Mouse (Mus musculus) layer of hippocampus, adult 2 months (tissue): Measurements from ENCODE around the gene Kcna6. TPM values are rescaled to one million over a fixed set of nuclear protein-coding genes. Genes with fewer than 3 reads are reported as not detected.
A peak's percentile ranks its signal among the peaks of the same experiment; 100 is the strongest.

Source experiments
- DNase-seq, 2 experiments: peaks; one replicate each; pipeline ENCODE4 v3.0.0; 2022; ENCODE audit warnings: low spot score in 2 of 2
- H3K27ac ChIP-seq: fragments of 200-600 bp; 2 replicates; pipeline ENCODE4 v1.8.1; 2022
- H3K4me3 ChIP-seq: fragments of 200-600 bp; 2 replicates; pipeline ENCODE4 v1.8.1; 2022; ENCODE audit warnings: mild to moderate bottlenecking
- CTCF ChIP-seq: fragments of 200-600 bp; conservative IDR thresholded peaks from 2 replicates; pipeline ENCODE4 v1.8.1; 2022; ENCODE audit warnings: antibody characterized with exemption, mild to moderate bottlenecking, moderate library complexity
- total RNA-seq, 2 experiments: library from RNA; stranded (reverse); gene quantifications; 2 replicates each; pipeline ENCODE4 v1.2.3; 2021

Kcna6 gene
- total RNA-seq, 2 experiments from 2014 or later = 46.6 to 48.5 TPM

DNA sequence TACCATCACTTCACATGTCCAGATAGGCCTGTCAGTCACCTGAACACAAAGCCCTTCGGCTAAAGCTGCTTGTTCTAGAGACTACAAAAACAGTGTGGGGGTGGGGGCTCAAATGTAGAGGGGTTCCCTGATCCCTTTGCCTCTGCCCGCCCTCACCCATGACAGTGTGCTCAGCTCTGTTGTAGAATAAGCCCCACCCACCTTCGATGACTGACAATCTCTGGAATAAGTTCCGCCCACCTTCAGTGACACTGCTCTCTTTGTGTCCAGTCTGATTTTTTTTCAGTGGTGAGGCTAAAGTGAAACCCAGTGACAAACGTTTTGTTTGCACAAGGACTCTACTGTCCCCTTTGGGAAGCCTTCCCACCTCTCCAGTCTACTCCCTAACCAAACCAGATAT lies 26.1 kb upstream of the Kcna6 start:
- Histone ChIP-seq H3K27ac (peak overlapping the region; percentile 74; the same call in 1 of the 2 replicates), H3K4me3 (no peak overlapping the region)
- peak in 1 of 2 experiments; percentile 56 for DNase-seq
- no peak for TF ChIP-seq CTCF

- Histone ChIP-seq H3K4me3 (no peak overlapping the region), H3K27ac (peak overlapping the region; percentile 47; the same call in 1 of the 2 replicates)
- no peak for DNase-seq
- no peak for TF ChIP-seq CTCF
These were observed 24.2 kb upstream of the Kcna6 start for GRCm38 (mm10) chr6:126764563-126765091.

- H3K4me3 ChIP-seq = no peak overlapping the region
- DNase-seq = no peak
- H3K27ac ChIP-seq = peak overlapping the region; percentile 58; the same call in 1 of the 2 replicates
- TF ChIP-seq CTCF = no peak
These were observed 20.9 kb upstream of the Kcna6 start for GRCm38 (mm10) chr6:126761362-126761761.

DNA sequence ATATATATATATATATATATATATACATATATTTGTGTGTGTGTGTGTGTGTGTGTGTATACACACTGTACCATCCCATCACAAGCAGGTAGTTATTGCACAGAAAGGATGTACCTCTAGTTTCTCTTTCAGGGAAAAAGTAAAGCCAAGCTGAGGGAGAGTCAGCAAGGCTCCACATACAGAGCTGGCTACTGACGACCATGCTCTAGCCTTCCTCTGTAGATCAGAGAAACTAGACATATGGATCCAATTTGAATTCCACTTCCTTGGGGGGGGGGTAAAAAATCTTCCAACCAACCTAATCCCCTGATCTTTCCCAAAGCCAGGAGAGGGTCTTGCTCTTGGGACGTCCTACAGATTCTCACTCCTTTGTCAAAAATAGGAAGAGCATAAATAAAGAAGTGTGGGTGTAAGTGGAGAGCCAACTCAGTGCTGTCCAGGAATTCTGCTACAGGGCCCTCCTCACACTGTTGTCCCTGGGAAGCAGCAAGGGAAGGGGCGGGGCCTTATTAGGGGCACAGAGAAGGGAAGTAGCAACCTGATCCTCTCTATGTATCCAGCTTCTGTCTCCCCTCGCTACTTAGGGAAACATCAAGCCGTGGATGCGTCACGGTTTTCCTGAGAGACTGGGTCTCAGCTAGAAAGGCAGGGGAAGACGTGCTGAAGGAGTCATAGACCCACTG lies 15.4 kb upstream of the Kcna6 start:
- Histone ChIP-seq H3K27ac (no peak overlapping the region), H3K4me3 (no peak overlapping the region)
- TF ChIP-seq CTCF = no peak
- no peak for DNase-seq

GRCm38 (mm10) chr6:126752520-126752919 lies 12.0 kb upstream of the Kcna6 start:
- no peak for TF ChIP-seq CTCF
- no peak for DNase-seq
- no peak overlapping the region for H3K27ac ChIP-seq
- H3K4me3 ChIP-seq = no peak overlapping the region

- no peak for DNase-seq
- Histone ChIP-seq H3K4me3 (no peak overlapping the region), H3K27ac (no peak overlapping the region)
- no peak for TF ChIP-seq CTCF
These were observed 5.4 kb upstream of the Kcna6 start for GRCm38 (mm10) chr6:126745888-126746287.

GRCm38 (mm10) chr6:126742610-126743009 lies 2.1 kb upstream of the Kcna6 start:
- Histone ChIP-seq H3K4me3 (no peak overlapping the region), H3K27ac (no peak overlapping the region)
- TF ChIP-seq CTCF = no peak
- DNase-seq = no peak

DNA sequence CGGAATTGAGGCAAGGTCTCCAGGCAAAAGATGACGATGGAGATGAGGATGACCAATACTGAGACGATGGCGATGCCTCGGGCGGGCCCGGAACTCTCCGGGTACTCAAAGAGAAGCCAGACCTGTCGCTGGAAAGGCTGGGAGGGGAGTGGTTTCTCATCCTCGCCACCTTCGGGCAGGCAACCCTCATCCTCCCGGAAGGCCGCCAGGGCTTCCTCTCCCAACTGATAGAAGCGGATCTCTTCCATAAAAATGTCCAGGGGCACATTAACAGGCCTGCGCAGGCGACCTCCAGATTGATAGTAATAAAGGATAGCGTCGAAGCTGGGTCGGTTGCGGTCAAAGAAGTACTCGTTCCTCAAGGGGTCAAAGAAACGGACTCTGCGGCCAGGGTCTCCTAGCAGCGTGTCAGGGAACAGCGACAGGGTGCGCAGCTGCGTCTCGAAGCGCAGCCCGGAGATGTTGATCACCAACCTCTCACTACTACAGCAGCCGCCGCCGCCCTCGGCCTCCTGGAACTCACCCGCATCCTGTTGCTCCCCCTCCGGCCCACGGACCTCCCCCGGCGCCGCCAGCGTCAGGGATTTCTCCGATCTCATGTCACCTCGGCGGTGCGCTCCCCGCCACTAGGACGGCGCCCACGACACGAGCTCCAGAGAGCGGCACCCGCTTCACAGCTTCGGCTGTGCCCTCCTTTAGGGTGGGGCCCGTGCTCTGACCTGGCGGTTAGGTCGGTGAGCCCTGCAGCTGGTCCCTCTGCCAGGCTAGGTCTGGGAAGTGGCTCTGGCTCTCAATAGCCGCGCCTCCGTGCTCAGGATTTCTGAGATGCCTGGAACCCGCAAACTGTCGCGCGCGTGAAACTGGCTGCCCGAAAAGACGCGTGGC lies 906 bp downstream of the Kcna6 start:
- peak; percentile 43 for TF ChIP-seq CTCF
- Histone ChIP-seq H3K27ac (peak overlapping the region; percentile 85), H3K4me3 (peak overlapping the region; percentile 72)
- DNase-seq = peak; percentile 52 to 56

- Histone ChIP-seq H3K4me3 (peak overlapping the region; percentile 49), H3K27ac (peak overlapping the region; percentile 64)
- DNase-seq = no peak
- TF ChIP-seq CTCF = no peak
These were observed 3.5 kb downstream of the Kcna6 start for GRCm38 (mm10) chr6:126736996-126737395.

- DNase-seq = peak; percentile 34 to 44
- H3K4me3 ChIP-seq = peak overlapping the region; percentile 49
- TF ChIP-seq CTCF = no peak
- H3K27ac ChIP-seq = peak overlapping the region; percentile 64
These were observed 4.7 kb downstream of the Kcna6 start for GRCm38 (mm10) chr6:126735806-126736205.

DNA sequence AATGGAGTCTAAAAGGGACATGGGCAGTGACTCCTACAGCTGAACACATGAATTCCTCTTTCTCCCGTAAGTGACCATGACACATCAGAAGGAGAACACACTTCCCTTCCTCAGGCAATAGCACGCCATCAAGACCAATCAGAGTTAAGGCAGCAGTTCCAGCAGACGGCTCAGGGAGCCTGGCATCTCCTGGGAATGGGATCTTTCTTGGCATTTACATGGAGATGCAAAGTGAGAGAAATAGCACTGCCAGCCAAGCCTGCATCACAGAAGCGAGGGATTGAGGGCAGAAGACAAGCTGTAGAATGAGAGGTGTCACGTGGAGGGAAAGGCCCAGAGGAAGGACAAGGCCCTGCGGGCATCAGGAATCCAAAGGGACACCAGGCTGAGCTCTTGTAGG lies 7.8 kb downstream of the Kcna6 start:
- TF ChIP-seq CTCF = no peak
- peak overlapping the region; percentile 60 for H3K27ac ChIP-seq
- peak overlapping the region; percentile 27 for H3K4me3 ChIP-seq
- DNase-seq = no peak

- Histone ChIP-seq H3K27ac (no peak overlapping the region), H3K4me3 (no peak overlapping the region)
- DNase-seq = no peak
- TF ChIP-seq CTCF = no peak
These were observed 11.7 kb downstream of the Kcna6 start for GRCm38 (mm10) chr6:126728803-126729202.

GRCm38 (mm10) chr6:126718423-126719087 lies 21.9 kb downstream of the Kcna6 start:
- no peak for DNase-seq
- Histone ChIP-seq H3K27ac (peak overlapping the region; percentile 55; the same call in 1 of the 2 replicates), H3K4me3 (no peak overlapping the region)
- TF ChIP-seq CTCF = no peak
